Mouse (Mus musculus): ENCODE data around the gene Ifnar1. TPM values are rescaled to one million over a fixed set of nuclear protein-coding genes. Genes with fewer than 3 reads are reported as not detected.
"Not testable (repeated sequence)": the region's sequence is repeated elsewhere in the genome, so short reads cannot be mapped to it uniquely, and the experiment has no call there.

Ifnar1 gene
- polyA plus RNA-seq, 1 experiment from 2014 or later = 24.5 TPM

GRCm38 (mm10) chr16:91512161-91512787 lies 27.2 kb downstream of the Ifnar1 start:
- no peaks in the 10 kb centered on the region for H3K9me3 ChIP-seq (replicated peaks)

GRCm38 (mm10) chr16:91513099-91513498 lies 28.1 kb downstream of the Ifnar1 start:
- 78% methylated on average over 6 of the region's 6 CpGs for WGBS (ENCODE audit: insufficient replicate concordance)
- no peak overlapping the region for H3K4me2 ChIP-seq
- ATAC-seq = no peak
- no peaks in the 10 kb centered on the region for H3K9me3 ChIP-seq (replicated peaks)
- no peak overlapping the region for H3K27ac ChIP-seq
- peaks cover 36% of the 10 kb centered on the region for H3K4me1 ChIP-seq
- H3K27me3 ChIP-seq (replicated peaks) = peaks cover 5% of the 10 kb centered on the region; the same call in 1 of the 2 replicates
- H3K4me3 ChIP-seq = no peak overlapping the region
- 0 out of 2 replicates have a peak, but pooled peaks cover 6% of the 10 kb centered on the region for H3K36me3 ChIP-seq
- H3K9ac ChIP-seq = no peak overlapping the region

More at GRCm38 (mm10) chr16:91512161-91512787, 27.2 kb downstream of the Ifnar1 start:
- peaks cover 5% of the 10 kb centered on the region; the same call in 1 of the 2 replicates for H3K27me3 ChIP-seq (replicated peaks)
- no peak overlapping the region for H3K4me2 ChIP-seq
- H3K9ac ChIP-seq = no peak overlapping the region
- H3K4me3 ChIP-seq = no peak overlapping the region
- WGBS (ENCODE audit: insufficient replicate concordance) = 30% methylated on average over 7 of the region's 7 CpGs
- H3K4me1 ChIP-seq = peaks cover 37% of the 10 kb centered on the region
- H3K36me3 ChIP-seq = peaks cover 13% of the 10 kb centered on the region
- H3K27ac ChIP-seq = no peak overlapping the region
- no peak for ATAC-seq

- Histone ChIP-seq H3K4me3 (no peak overlapping the region), H3K4me2 (peak overlapping the region; percentile 36), H3K27me3 (replicated peaks) (peaks cover 24% of the 10 kb centered on the region), H3K4me1 (peaks cover 27% of the 10 kb centered on the region), H3K36me3 (no peaks in the 10 kb centered on the region), H3K9me3 (replicated peaks) (no peaks in the 10 kb centered on the region), H3K9ac (peak overlapping the region; percentile 17; the same call in 1 of the 2 replicates), H3K27ac (peak overlapping the region; percentile 73)
- WGBS (ENCODE audit: insufficient replicate concordance) = 34% methylated on average over 7 of the region's 7 CpGs
- peak; percentile 89 for ATAC-seq
These were observed 32.0 kb downstream of the Ifnar1 start for GRCm38 (mm10) chr16:91517020-91517419.

GRCm38 (mm10) chr16:91522040-91522439 lies 37.0 kb downstream of the Ifnar1 start:
- no peak overlapping the region; the same call in 1 of the 2 replicates for H3K27ac ChIP-seq
- H3K4me2 ChIP-seq = no peak overlapping the region
- peak; percentile 19; the same call in 1 of the 2 replicates for ATAC-seq
- WGBS (ENCODE audit: insufficient replicate concordance) = 45% methylated on average over 5 of the region's 5 CpGs
- H3K9me3 ChIP-seq (replicated peaks) = 0 out of 2 replicates have a peak, but pooled peaks cover 3% of the 10 kb centered on the region
- H3K9ac ChIP-seq = no peak overlapping the region
- H3K27me3 ChIP-seq (replicated peaks) = peaks cover 45% of the 10 kb centered on the region
- H3K4me3 ChIP-seq = no peak overlapping the region
- H3K36me3 ChIP-seq = no peaks in the 10 kb centered on the region
- H3K4me1 ChIP-seq = peaks cover 24% of the 10 kb centered on the region

- 0 out of 2 replicates have a peak, but pooled peaks cover 3% of the 10 kb centered on the region for H3K9me3 ChIP-seq (replicated peaks)
- ATAC-seq = peak; percentile 56
- H3K36me3 ChIP-seq = no peaks in the 10 kb centered on the region
- no peak overlapping the region for H3K4me3 ChIP-seq
- no peak overlapping the region for H3K9ac ChIP-seq
- peaks cover 24% of the 10 kb centered on the region for H3K4me1 ChIP-seq
- WGBS (ENCODE audit: insufficient replicate concordance) = 23% methylated on average over 18 of the region's 18 CpGs
- peak overlapping the region; percentile 46; the same call in 1 of the 2 replicates for H3K27ac ChIP-seq
- no peak overlapping the region for H3K4me2 ChIP-seq
- H3K27me3 ChIP-seq (replicated peaks) = peaks cover 45% of the 10 kb centered on the region
These were observed 37.7 kb downstream of the Ifnar1 start for GRCm38 (mm10) chr16:91522479-91523309.

GRCm38 (mm10) chr16:91524206-91524605 lies 39.2 kb downstream of the Ifnar1 start:
- Histone ChIP-seq H3K4me1 (peaks cover 24% of the 10 kb centered on the region), H3K36me3 (no peaks in the 10 kb centered on the region), H3K9me3 (replicated peaks) (0 out of 2 replicates have a peak, but pooled peaks cover 3% of the 10 kb centered on the region), H3K4me2 (no peak overlapping the region), H3K9ac (no peak overlapping the region), H3K27ac (no peak overlapping the region), H3K4me3 (no peak overlapping the region), H3K27me3 (replicated peaks) (peaks cover 49% of the 10 kb centered on the region)
- no peak for ATAC-seq
- 52% methylated on average over 5 of the region's 5 CpGs for WGBS (ENCODE audit: insufficient replicate concordance)

- Histone ChIP-seq H3K27ac (no peak overlapping the region), H3K9ac (no peak overlapping the region), H3K4me3 (no peak overlapping the region), H3K27me3 (replicated peaks) (peaks cover 36% of the 10 kb centered on the region), H3K9me3 (replicated peaks) (0 out of 2 replicates have a peak, but pooled peaks cover 3% of the 10 kb centered on the region), H3K4me2 (no peak overlapping the region), H3K4me1 (peaks cover 24% of the 10 kb centered on the region), H3K36me3 (no peaks in the 10 kb centered on the region)
- 91% methylated on average over 6 of the region's 6 CpGs for WGBS (ENCODE audit: insufficient replicate concordance)
- ATAC-seq = no peak
These were observed 41.2 kb downstream of the Ifnar1 start for GRCm38 (mm10) chr16:91526274-91526673.

GRCm38 (mm10) chr16:91527051-91527450 lies 42.0 kb downstream of the Ifnar1 start:
- Histone ChIP-seq H3K36me3 (no peaks in the 10 kb centered on the region), H3K4me2 (peak overlapping the region; percentile 29), H3K4me3 (no peak overlapping the region), H3K9ac (0 out of 2 replicates have a peak overlapping the region, but pooled peaks have one; percentile 18), H3K27me3 (replicated peaks) (peaks cover 33% of the 10 kb centered on the region), H3K27ac (0 out of 2 replicates have a peak overlapping the region, but pooled peaks have one; percentile 17), H3K9me3 (replicated peaks) (0 out of 2 replicates have a peak, but pooled peaks cover 3% of the 10 kb centered on the region), H3K4me1 (peaks cover 24% of the 10 kb centered on the region)
- ATAC-seq = no peak
- 53% methylated on average over 10 of the region's 10 CpGs for WGBS (ENCODE audit: insufficient replicate concordance)

- Histone ChIP-seq H3K9me3 (replicated peaks) (0 out of 2 replicates have a peak, but pooled peaks cover 3% of the 10 kb centered on the region), H3K4me2 (peak overlapping the region; percentile 29), H3K36me3 (no peaks in the 10 kb centered on the region), H3K27ac (0 out of 2 replicates have a peak overlapping the region, but pooled peaks have one; percentile 17), H3K9ac (0 out of 2 replicates have a peak overlapping the region, but pooled peaks have one; percentile 18), H3K4me1 (peaks cover 26% of the 10 kb centered on the region), H3K4me3 (no peak overlapping the region), H3K27me3 (replicated peaks) (peaks cover 30% of the 10 kb centered on the region)
- WGBS (ENCODE audit: insufficient replicate concordance) = 40% methylated on average over 5 of the region's 5 CpGs
- ATAC-seq = peak; percentile 63
These were observed 42.5 kb downstream of the Ifnar1 start for GRCm38 (mm10) chr16:91527500-91527899.

GRCm38 (mm10) chr16:91528578-91528977 lies 43.5 kb downstream of the Ifnar1 start:
- Histone ChIP-seq H3K27me3 (replicated peaks) (peaks cover 22% of the 10 kb centered on the region), H3K4me1 (peaks cover 32% of the 10 kb centered on the region), H3K9me3 (replicated peaks) (0 out of 2 replicates have a peak, but pooled peaks cover 3% of the 10 kb centered on the region), H3K36me3 (no peaks in the 10 kb centered on the region), H3K4me2 (no peak overlapping the region), H3K4me3 (no peak overlapping the region), H3K27ac (no peak overlapping the region), H3K9ac (no peak overlapping the region)
- no peak for ATAC-seq
- WGBS (ENCODE audit: insufficient replicate concordance) = 79% methylated on average over 9 of the region's 9 CpGs

GRCm38 (mm10) chr16:91530830-91531229 lies 45.8 kb downstream of the Ifnar1 start:
- H3K27ac ChIP-seq; H3K4me3 ChIP-seq; ATAC-seq; H3K4me2 ChIP-seq; H3K9me3 ChIP-seq (replicated peaks); H3K9ac ChIP-seq; H3K36me3 ChIP-seq: not testable (repeated sequence)
- H3K27me3 ChIP-seq (replicated peaks) = peaks cover 20% of the 10 kb centered on the region
- peaks cover 41% of the 10 kb centered on the region for H3K4me1 ChIP-seq
- WGBS (ENCODE audit: insufficient replicate concordance) = 71% methylated on average over 4 of the region's 4 CpGs
